Mouse (Mus musculus): ENCODE data around the gene Prex1.

The Prex1 gene

GRCm38 (mm10) chr2:166632571-166633361 is 80.9 kb downstream of the Prex1 start:
- DNase-seq = no peak

GRCm38 (mm10) chr2:166631621-166632171 is 81.9 kb downstream of the Prex1 start:
- no peak for DNase-seq

DNA sequence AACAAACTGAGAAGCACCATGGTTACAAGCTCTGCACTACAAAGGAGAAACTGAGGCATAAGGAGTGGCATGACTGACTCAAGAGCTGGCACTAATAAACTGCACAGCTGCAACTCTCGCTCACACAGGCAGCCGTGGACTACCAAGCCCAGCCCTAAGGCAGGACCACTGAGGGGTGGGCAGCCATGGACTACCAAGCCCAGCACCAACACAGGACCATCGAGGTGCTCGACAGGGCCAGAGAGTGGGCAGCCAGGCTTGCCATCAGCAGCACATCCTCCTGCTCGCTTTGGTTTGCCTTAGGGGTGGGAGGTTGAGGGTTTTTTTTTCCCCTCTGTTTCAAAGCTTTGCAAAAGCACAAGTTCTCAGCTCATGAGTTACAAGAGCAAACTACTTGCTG is 82.4 kb downstream of the Prex1 start:
- no peak for DNase-seq

DNA sequence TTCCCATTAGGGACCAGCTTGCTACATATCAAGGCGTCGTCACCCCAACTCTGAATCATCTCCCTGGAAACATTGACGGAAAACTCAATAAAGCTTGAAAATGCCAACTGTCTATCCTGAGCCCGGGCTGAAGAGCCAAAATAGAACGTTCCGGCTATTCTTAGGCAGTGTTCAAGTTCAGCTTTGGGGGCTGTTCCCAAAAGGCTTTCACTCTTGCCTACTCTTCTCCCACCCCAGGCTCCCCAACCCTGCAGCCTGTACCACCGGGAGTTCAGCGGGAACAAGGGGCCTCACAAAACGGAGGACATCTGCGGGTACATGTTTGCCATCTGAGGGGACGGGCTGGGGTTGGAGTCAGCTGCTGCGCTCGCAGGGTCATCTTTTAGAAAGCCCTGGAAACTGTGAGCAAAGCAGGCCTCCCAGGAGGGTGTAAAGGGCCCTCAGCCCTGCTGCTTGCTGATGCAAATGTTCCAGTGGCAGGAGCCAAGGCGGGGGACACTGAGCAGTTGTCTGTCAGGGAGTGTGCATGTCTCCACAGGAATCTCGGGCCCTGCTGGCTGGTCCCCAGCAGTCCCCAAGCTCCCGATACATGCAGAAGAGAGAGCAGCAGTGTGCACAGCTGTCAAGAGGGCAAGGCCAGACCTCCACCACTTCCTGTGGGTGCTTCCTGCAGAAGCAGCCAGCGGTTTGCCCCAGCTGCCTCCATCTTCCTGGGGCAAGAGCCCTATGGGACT is 83.5 kb downstream of the Prex1 start:
- no peak for DNase-seq

DNA sequence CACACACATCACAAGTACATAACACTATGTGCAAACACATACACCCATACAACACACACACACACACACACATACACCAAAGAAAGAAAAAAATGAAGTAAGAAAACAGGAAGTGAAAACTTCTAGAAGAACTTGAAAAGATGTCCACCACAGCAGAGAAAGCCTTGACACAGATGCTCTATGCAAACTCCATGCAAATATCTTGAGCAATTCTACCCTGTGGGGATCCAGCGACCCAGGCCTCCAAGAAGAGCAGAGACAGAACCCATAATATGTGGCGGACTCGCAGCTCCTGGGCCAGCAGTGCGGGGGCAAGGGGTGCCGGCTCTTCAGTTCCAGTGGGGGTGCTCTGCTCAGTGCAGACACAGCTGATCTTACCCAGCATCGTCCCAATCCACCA is 86.1 kb downstream of the Prex1 start:
- peak; percentile 34 for DNase-seq

GRCm38 (mm10) chr2:166625219-166625618 is 88.4 kb downstream of the Prex1 start:
- no peak for DNase-seq

GRCm38 (mm10) chr2:166623081-166623567 is 90.5 kb downstream of the Prex1 start:
- DNase-seq = peak; percentile 46

- peak; percentile 52 for DNase-seq
Observed at GRCm38 (mm10) chr2:166622590-166622989, 91.0 kb downstream of the Prex1 start.

DNA sequence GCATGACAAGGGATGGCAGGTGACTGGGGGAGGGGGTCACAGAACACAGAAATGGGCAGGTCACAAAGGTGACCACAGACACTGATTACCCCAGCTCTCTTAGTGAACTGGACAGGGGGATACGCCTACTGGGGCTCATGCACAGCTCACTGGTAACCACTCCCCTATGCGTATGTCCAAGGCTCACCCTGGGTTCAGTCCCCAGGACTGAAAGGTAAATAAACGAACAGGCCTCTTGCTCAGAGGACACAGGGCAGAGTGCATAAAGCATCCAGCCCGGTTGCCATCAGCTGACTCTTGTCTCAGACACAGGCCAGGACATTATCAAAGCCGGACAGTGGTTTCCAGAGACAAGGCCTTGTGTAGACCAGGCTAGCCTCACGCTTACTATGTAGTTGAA is 91.6 kb downstream of the Prex1 start:
- DNase-seq = no peak

GRCm38 (mm10) chr2:166620529-166621466 is 92.8 kb downstream of the Prex1 start:
- DNase-seq = peak; percentile 67

DNA sequence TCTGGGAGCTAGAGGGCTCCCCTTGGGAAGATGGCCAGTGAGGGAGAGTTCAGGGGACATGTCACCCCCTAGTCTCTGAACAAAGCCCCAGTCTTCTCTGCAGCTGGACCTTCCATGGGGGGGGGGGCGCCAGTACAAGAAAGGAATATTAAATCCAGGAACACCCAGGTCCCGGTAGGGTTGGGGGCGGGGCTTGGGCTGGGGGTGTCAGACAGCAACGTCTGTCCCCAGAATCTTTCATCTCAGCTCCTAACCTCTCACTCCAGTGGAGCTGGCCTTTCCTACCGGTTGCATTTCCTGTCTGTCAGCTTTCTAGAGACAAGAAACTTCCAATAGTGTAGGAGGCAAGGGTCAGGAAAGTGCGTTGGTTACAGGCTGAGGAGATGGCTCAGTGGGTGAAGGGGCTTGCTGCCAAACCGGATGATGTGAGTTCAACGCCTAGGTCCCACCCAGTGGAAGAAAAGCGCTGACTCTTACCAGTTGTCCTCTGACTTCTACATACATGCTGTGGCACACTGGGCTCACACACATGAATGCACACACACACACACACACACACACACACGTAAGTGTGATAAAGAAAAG is 93.6 kb downstream of the Prex1 start:
- peak; percentile 32 for DNase-seq

DNA sequence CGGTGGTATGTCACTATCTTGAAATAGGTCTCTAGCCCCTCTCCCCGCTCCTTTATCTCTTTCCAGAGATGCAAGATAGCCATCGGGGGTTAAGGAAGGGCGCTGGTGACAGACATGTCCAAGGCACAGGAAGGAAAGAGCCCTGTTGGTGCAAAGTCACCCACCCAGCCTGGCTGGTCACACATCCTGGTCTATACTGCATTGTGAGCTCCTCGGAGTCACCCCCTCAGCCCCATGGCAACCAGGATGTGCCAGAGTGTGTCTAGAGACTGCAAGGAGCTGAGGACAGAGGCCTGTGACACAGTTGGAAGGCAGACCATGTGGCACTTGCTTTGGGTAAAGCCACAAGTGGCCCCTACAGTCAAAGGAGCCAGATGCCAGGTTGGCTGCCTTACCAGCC is 94.4 kb downstream of the Prex1 start:
- peak; percentile 26 for DNase-seq

GRCm38 (mm10) chr2:166617706-166618105 is 95.9 kb downstream of the Prex1 start:
- DNase-seq = peak; percentile 58

- no peak for DNase-seq
Observed at GRCm38 (mm10) chr2:166615338-166616075, 98.1 kb downstream of the Prex1 start.

- no peak for DNase-seq
Observed at GRCm38 (mm10) chr2:166610271-166610670, 103.4 kb downstream of the Prex1 start.

GRCm38 (mm10) chr2:166608509-166608908 is 105.1 kb downstream of the Prex1 start:
- DNase-seq = no peak

DNA sequence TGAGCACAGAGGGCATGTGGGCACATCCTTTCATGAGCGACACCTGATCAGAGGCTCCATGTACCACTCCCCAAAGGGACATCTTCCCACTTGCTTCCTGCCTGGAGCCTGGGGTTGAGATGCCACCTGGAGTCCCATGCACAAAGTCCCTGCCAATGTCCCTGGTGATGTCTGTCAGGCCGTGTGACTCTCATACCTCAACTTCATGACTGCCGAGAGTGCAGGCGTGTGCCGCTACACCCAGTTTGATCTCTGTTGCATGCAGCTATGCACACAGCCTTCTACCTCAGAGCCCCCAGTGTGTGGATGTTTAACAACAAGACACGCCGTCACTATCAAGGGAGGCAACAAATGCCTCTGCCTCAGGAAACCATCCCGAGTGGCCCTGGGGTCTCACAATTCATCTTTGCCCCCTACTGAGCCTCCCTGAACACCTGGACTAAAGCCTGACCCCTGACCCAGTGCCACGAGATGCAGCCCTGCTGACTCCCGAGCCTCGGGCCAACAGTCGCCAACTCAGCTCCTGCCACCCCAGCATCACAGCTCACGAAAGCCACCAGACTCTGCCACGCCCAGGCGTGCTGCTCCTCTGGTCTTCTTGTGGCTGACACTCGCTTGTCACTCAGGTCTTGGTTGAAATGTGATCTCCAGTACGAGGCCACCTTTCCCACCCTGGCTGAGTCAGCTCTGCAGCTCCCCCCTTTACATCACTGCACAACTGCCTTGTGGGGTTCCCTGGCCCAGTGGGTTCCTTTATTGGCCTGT is 107.0 kb downstream of the Prex1 start:
- DNase-seq = no peak

GRCm38 (mm10) chr2:166606053-166606452 is 107.6 kb downstream of the Prex1 start:
- DNase-seq = no peak

DNA sequence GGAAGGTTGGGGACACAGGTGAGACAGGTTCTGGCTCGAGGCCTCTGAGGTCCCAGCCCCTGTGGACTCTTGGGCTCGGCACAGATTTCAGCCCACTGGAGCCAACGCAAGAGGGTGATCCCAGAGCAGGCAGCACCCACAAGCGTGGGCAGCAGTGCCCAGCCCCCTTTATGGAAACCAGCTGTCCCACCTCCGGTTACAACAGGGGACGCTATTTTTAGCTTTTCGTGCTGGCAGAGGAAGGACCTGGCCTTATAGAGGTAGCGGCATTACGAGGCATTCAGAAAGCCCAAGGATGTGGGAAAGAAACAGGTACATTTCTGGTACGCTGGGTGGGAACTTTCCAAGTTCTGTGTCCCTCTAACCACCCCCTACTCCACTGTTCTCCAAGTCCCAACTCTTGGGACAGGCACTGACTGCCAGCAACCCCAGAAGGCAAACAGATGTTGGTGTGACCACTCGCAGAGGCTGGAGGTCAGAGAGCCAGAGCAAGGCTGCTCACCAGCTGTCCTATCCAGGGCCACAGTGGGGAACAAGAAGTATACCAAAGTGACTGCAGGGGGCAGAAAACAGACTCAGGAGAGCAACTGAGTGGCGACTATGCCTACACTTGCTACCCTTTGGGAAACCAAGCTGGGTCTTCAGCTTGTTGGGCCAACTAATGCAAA is 108.3 kb downstream of the Prex1 start:
- peak; percentile 29 for DNase-seq

DNA sequence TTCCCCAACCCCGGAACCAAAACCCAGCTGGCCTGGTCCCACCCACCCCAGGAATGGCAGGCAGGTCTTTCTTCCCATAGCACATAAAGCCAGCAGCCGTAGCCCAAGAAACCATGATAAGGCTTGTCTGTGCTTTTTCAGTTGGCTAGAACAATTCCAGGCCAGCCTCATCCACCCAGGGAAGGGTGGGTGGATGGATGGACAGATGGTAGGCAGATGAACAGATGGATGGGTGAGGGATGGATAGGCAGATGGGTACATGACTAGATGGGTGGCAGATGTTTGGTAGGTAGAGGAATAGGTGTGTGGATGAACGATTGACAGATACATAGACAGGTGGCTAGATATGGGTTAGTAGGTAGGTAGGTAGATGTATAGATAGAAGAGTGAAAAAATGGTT is 110.7 kb downstream of the Prex1 start:
- no peak for DNase-seq

All from lung, postnatal 36 days (tissue).